Mouse (Mus musculus) liver, embryonic 15.5 days (tissue): ENCODE data around the gene Gm20388. TPM values are rescaled to one million over a fixed set of nuclear protein-coding genes. Genes with fewer than 3 reads are reported as not detected.
A peak's percentile ranks its signal among the peaks of the same experiment; 100 is the strongest.
"Not testable (repeated sequence)": the region's sequence is repeated elsewhere in the genome, so short reads cannot be mapped to it uniquely, and the experiment has no call there.

Source experiments
- ATAC-seq: fragments of 200-750 bp; cut with Nextera tagmentation; 2 replicates; pipeline ENCODE4 v1.8.0; 2017; ENCODE audit warnings: moderate number of reproducible peaks, mild to moderate bottlenecking, moderate library complexity; ENCODE audit not compliant: insufficient read depth
- H3K27ac ChIP-seq: fragments of 300-500 bp; sonication (generic); replicated peaks from 2 replicates; pipeline ENCODE4 v1.5.1; 2015; ENCODE audit warnings: mild to moderate bottlenecking, inconsistent platforms
- H3K27me3 ChIP-seq: fragments of 300-500 bp; sonication (generic); 2 replicates; pipeline ENCODE4 v1.6.1; 2015; ENCODE audit warnings: mild to moderate bottlenecking, inconsistent platforms
- H3K36me3 ChIP-seq: fragments of 300-500 bp; sonication (generic); replicated peaks from 2 replicates; pipeline ENCODE4 v1.6.1; 2015; ENCODE audit warnings: moderate library complexity, mild to moderate bottlenecking, inconsistent platforms
- H3K4me1 ChIP-seq: fragments of 300-500 bp; sonication (generic); replicated peaks from 2 replicates; pipeline ENCODE4 v1.6.1; 2015; ENCODE audit warnings: inconsistent platforms
- H3K4me2 ChIP-seq: fragments of 300-500 bp; sonication (generic); 2 replicates; pipeline ENCODE4 v1.6.1; 2015; ENCODE audit warnings: moderate library complexity, mild to moderate bottlenecking, inconsistent platforms
- H3K4me3 ChIP-seq: fragments of 300-500 bp; sonication (generic); replicated peaks from 2 replicates; pipeline ENCODE4 v1.5.1; 2015; ENCODE audit warnings: mild to moderate bottlenecking, inconsistent platforms
- H3K9ac ChIP-seq: fragments of 300-500 bp; sonication (generic); 2 replicates; pipeline ENCODE4 v1.6.1; 2015; ENCODE audit warnings: moderate library complexity, mild to moderate bottlenecking, inconsistent platforms
- H3K9me3 ChIP-seq: fragments of 300-500 bp; sonication (generic); replicated peaks from 2 replicates; pipeline ENCODE4 v1.6.1; 2016; ENCODE audit warnings: inconsistent platforms
- WGBS: fragments of 180-500 bp; shearing (Covaris S2); methylation state at CpG from one replicate; pipeline ENCODE4 v1.1.7; 2015; ENCODE audit warnings: mixed read lengths; ENCODE audit not compliant: insufficient replicate concordance; 5-methylcytosine and 5-hydroxymethylcytosine counted together
- polyA plus RNA-seq: library from polyadenylated mRNA; unstranded; fragments of >200 nt; fragmentation: Nextera tagmentation; extraction: Ambion mirVana; gene quantifications from 2 replicates; pipeline ENCODE4 v1.2.1, GENCODE M21; 2015

The Gm20388 gene
- polyA plus RNA-seq, 1 experiment from 2014 or later = not detected

DNA sequence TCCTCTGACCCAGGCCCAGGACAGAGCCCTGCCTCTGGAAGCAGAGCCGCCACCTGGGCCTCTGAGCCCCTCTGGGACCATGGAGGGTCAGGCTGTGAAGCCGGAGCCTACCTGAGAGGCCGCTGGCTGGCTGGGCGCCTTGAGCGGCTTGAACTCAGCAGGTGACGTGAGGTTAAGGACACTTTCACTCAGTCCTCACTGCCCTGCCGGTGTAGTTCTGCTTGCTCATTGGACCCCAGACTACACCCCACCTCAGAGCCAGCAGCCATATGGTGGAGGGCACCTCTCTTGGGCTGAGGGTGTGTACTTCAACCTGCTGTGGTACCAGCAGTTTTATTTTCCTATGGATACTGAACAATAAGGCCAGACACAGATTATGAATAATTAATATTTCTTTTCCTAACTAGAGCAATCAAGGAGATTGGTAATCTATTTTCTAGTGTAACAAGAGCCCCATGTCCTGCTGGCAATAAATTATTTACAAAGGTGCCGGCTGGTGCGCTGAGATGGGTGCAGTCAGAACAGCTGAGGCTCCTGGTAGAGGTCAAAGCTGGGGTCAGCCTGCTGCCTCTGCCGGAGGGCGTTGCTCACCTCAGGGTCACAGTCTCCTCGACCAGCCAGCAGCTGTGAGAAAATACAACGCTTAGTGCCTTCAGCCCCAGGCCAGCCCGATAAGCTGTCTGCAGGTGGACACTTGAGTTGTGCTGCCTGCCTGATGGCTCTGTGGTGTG lies 3357.4 kb downstream of the Gm20388 start:
- Histone ChIP-seq H3K9ac (no peak overlapping the region), H3K4me3 (no peak overlapping the region), H3K4me1 (0 out of 2 replicates have a peak, but pooled peaks cover 9% of the 10 kb centered on the region), H3K36me3 (peaks cover 83% of the 10 kb centered on the region), H3K27ac (no peak overlapping the region), H3K27me3 (no peaks in the 10 kb centered on the region), H3K9me3 (no peaks in the 10 kb centered on the region), H3K4me2 (no peak overlapping the region)
- ATAC-seq = peak; percentile 26; the same call in 1 of the 2 replicates
- 79% methylated on average over 14 of the region's 14 CpGs for WGBS

GRCm38 (mm10) chr8:123271147-123271546 lies 3360.5 kb downstream of the Gm20388 start:
- Histone ChIP-seq H3K27ac (no peak overlapping the region), H3K36me3 (peaks cover 71% of the 10 kb centered on the region), H3K9me3 (no peaks in the 10 kb centered on the region), H3K27me3 (no peaks in the 10 kb centered on the region), H3K9ac (no peak overlapping the region), H3K4me2 (no peak overlapping the region), H3K4me3 (no peak overlapping the region), H3K4me1 (0 out of 2 replicates have a peak, but pooled peaks cover 9% of the 10 kb centered on the region)
- ATAC-seq = no peak
- WGBS = 81% methylated on average over 10 of the region's 10 CpGs

DNA sequence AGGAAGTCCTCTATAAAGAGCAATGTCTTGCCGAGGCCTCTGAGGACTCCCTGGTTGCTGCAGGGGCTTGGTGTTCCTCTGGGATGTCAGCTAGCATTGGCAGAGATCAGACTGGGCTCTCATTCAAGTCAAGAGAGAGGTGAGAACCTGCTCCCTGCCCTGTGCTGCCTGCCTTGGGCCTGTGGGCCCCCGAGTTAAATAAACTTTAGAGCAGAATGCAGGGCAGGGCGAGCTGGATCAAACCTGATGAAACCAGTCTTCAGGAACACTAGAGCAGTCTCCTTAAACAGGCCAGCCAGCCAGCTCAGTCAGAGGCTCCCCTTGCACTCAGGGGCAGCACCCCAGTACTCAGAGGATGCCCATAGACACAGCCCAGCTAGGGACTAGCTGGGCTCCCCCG lies 3361.3 kb downstream of the Gm20388 start:
- H3K4me3 ChIP-seq = no peak overlapping the region
- H3K4me1 ChIP-seq = 0 out of 2 replicates have a peak, but pooled peaks cover 9% of the 10 kb centered on the region
- H3K4me2 ChIP-seq = no peak overlapping the region
- no peak overlapping the region for H3K9ac ChIP-seq
- H3K27me3 ChIP-seq = no peaks in the 10 kb centered on the region
- peaks cover 66% of the 10 kb centered on the region for H3K36me3 ChIP-seq
- no peak overlapping the region for H3K27ac ChIP-seq
- no peak for ATAC-seq
- no peaks in the 10 kb centered on the region for H3K9me3 ChIP-seq
- WGBS = 71% methylated on average over 4 of the region's 4 CpGs

DNA sequence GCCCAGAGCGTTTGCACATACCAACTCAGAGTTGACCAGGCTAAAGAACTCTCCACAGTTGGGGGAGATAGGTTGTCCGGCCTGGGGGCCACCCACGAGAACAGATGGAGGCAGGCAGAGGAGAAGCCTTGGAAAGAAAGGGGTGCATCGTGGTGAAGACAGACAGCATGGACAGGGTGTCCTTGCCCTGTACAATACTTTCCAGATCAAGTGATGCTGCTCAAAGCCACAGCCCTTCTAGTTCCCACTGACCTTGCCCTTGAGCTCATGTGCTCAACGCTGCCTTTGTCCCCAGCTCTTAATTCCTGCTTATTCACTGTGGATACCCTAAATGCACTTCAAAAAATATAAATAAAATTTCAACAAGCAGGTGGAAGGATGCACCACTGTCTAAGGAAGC lies 3363.8 kb downstream of the Gm20388 start:
- Histone ChIP-seq H3K4me1 (no peaks in the 10 kb centered on the region), H3K27me3 (no peaks in the 10 kb centered on the region), H3K9me3 (no peaks in the 10 kb centered on the region), H3K4me3 (no peak overlapping the region), H3K4me2 (no peak overlapping the region), H3K9ac (no peak overlapping the region), H3K36me3 (peaks cover 52% of the 10 kb centered on the region), H3K27ac (no peak overlapping the region)
- 68% methylated on average over 5 of the region's 5 CpGs for WGBS
- ATAC-seq = no peak

DNA sequence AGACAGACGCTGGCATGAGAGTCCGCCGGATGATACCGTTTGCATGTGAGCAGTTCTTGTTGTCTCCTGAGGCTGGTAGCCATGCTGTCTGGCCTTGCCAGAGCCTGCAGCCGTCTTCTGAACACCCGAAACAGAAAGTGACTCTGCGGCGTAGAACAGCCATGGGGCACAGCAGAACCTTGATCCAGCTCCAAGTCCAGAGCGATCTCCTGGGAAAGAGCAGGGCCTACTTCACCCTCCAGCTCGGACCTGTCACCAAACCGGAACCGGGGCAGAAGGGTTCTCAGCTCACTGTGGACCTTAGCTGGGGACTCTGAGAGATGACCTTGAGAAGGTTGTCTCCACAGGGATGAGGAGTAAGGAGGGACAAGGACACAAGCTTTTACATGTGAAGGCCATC lies 3364.5 kb downstream of the Gm20388 start:
- Histone ChIP-seq H3K27me3 (no peaks in the 10 kb centered on the region), H3K4me2 (no peak overlapping the region), H3K9me3 (no peaks in the 10 kb centered on the region), H3K9ac (no peak overlapping the region), H3K36me3 (peaks cover 46% of the 10 kb centered on the region), H3K4me1 (no peaks in the 10 kb centered on the region), H3K27ac (no peak overlapping the region), H3K4me3 (no peak overlapping the region)
- WGBS = 85% methylated on average over 12 of the region's 12 CpGs
- ATAC-seq = no peak

GRCm38 (mm10) chr8:123278445-123278844 lies 3367.8 kb downstream of the Gm20388 start:
- ATAC-seq = no peak
- H3K36me3 ChIP-seq = peaks cover 48% of the 10 kb centered on the region
- no peak overlapping the region for H3K27ac ChIP-seq
- no peak overlapping the region for H3K9ac ChIP-seq
- H3K4me3 ChIP-seq = no peak overlapping the region
- H3K9me3 ChIP-seq = no peaks in the 10 kb centered on the region
- 80% methylated on average over 7 of the region's 7 CpGs for WGBS
- no peaks in the 10 kb centered on the region for H3K4me1 ChIP-seq
- H3K4me2 ChIP-seq = no peak overlapping the region
- no peaks in the 10 kb centered on the region for H3K27me3 ChIP-seq

GRCm38 (mm10) chr8:123279828-123280227 lies 3369.2 kb downstream of the Gm20388 start:
- WGBS = 81% methylated on average over 4 of the region's 4 CpGs
- Histone ChIP-seq H3K4me2 (no peak overlapping the region), H3K4me1 (no peaks in the 10 kb centered on the region; the same call in 1 of the 2 replicates), H3K4me3 (no peak overlapping the region), H3K27me3 (no peaks in the 10 kb centered on the region), H3K36me3 (peaks cover 43% of the 10 kb centered on the region), H3K9ac (no peak overlapping the region), H3K9me3 (no peaks in the 10 kb centered on the region), H3K27ac (no peak overlapping the region)
- no peak for ATAC-seq

DNA sequence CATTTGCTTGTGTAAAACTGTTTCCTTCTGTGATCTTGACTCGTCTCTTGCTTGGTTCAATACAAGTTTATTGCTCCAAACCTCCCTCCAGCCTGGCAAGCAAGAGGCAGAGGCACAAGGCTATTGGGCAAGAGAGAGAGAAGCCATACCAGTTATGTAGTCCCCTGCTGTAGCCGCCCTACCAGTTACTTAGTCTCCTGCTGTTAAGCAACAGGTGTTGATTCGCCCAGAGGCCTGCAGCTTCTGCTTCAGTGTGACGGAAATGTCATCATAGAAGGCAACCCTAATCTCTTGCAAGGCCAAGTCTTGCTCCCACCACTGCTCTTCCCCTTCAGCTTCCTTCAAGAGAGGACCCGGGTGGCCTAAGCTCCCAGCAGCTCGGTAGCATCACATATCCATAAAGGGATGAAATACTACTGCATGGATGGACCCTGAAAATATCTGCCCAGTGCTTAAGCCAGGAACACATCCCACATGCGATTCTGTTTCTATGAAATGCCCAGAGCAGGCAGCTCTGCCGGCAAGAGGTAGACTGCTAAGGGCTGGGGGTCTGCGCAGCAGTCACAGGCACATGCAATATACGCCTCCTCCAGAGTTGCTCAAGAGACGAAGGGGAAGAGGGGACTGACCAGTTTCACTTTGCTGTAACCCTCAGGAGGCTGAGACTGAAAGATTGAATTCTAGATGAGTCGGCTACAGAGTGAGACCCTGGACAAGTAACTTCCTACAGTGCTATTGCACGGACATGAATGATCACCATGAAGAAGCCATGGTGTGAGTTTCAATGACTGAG lies 3369.9 kb downstream of the Gm20388 start:
- Histone ChIP-seq H3K9me3 (no peaks in the 10 kb centered on the region), H3K27ac (peak overlapping the region; percentile 29), H3K9ac (no peak overlapping the region), H3K36me3 (peaks cover 47% of the 10 kb centered on the region), H3K4me3 (peak overlapping the region; percentile 23), H3K4me2 (0 out of 2 replicates have a peak overlapping the region, but pooled peaks have one; percentile 15), H3K4me1 (no peaks in the 10 kb centered on the region; the same call in 1 of the 2 replicates), H3K27me3 (no peaks in the 10 kb centered on the region)
- 69% methylated on average over 13 of the region's 13 CpGs for WGBS
- peak; percentile 47; the same call in 1 of the 2 replicates for ATAC-seq

DNA sequence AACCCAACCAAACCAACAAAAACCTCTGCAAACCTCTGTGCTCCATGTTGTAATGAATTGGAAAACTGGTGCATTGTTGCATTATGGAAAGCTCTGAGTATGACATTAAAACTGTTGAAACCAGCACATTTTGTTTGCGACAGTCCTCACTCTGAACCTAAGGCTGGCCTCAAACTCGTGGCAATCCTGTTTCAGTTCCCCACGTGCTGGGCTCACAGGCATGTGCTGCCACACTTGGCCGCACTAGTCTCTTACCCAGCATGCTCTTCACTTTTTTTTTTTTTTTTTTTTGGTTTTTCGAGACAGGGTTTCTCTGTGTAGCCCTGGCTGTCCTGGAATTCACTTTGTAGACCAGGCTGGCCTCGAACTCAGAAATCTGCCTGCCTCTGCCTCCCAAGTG lies 3372.4 kb downstream of the Gm20388 start:
- not testable (repeated sequence) for H3K4me1 ChIP-seq, H3K9me3 ChIP-seq, H3K9ac ChIP-seq, H3K4me3 ChIP-seq, H3K27ac ChIP-seq, ATAC-seq, H3K27me3 ChIP-seq
- Histone ChIP-seq H3K36me3 (peaks cover 50% of the 10 kb centered on the region), H3K4me2 (0 out of 2 replicates have a peak overlapping the region, but pooled peaks have one; percentile 11)
- WGBS = 78% methylated on average over 5 of the region's 6 CpGs

DNA sequence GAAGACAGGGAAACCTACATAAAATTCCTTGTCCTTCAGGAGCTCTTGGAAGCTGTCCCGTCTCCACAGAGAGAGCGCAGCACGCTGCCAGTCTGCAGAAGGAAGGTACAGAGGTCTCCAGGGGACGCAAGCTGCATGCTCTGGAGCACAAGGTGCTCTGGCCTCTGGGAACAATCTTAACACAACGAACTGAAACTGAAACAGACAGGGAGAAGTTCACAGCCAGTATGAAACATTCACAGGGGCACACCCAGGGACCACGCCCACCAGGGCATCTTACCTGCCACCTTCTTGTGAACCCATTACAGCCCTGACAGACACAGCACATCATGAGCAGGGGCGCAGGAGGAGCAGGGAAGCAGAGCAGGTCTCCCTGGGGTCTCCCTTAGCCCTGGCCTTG lies 3373.3 kb downstream of the Gm20388 start:
- no peaks in the 10 kb centered on the region; the same call in 1 of the 2 replicates for H3K4me1 ChIP-seq
- no peak for ATAC-seq
- H3K4me2 ChIP-seq = peak overlapping the region; percentile 2; the same call in 1 of the 2 replicates
- no peaks in the 10 kb centered on the region for H3K9me3 ChIP-seq
- H3K27me3 ChIP-seq = no peaks in the 10 kb centered on the region
- H3K27ac ChIP-seq = no peak overlapping the region
- H3K36me3 ChIP-seq = peaks cover 53% of the 10 kb centered on the region
- no peak overlapping the region for H3K4me3 ChIP-seq
- no peak overlapping the region for H3K9ac ChIP-seq
- 79% methylated on average over 7 of the region's 7 CpGs for WGBS

- no peaks in the 10 kb centered on the region for H3K9me3 ChIP-seq
- H3K27me3 ChIP-seq = no peaks in the 10 kb centered on the region
- no peak overlapping the region for H3K27ac ChIP-seq
- no peak for ATAC-seq
- 77% methylated on average over 5 of the region's 5 CpGs for WGBS
- no peaks in the 10 kb centered on the region; the same call in 1 of the 2 replicates for H3K4me1 ChIP-seq
- H3K4me3 ChIP-seq = no peak overlapping the region
- H3K4me2 ChIP-seq = no peak overlapping the region
- no peak overlapping the region for H3K9ac ChIP-seq
- peaks cover 58% of the 10 kb centered on the region for H3K36me3 ChIP-seq
Measured at GRCm38 (mm10) chr8:123284493-123284892, 3373.9 kb downstream of the Gm20388 start.
